Mouse (Mus musculus) lung, postnatal 0 days (tissue): ENCODE results near the gene Olfr1219. TPM values are rescaled to one million over a fixed set of nuclear protein-coding genes. Genes with fewer than 3 reads are reported as not detected.

Experiments used
- ATAC-seq: fragments of 200-750 bp; cut with Nextera tagmentation; 2 replicates; pipeline ENCODE4 v1.8.0; 2017; ENCODE audit warnings: moderate library complexity
- DNase-seq: peaks from one replicate; pipeline ENCODE4 v3.0.0-alpha.2; 2016; ENCODE audit warnings: low spot score
- H3K27ac ChIP-seq: fragments of 300-500 bp; sonication (generic); 2 replicates; pipeline ENCODE4 v1.5.1; 2014; ENCODE audit warnings: antibody characterized with exemption, mild to moderate bottlenecking, low read length, mixed read lengths
- H3K27me3 ChIP-seq: fragments of 300-500 bp; sonication (generic); replicated peaks from 2 replicates; pipeline ENCODE4 v1.6.1; 2014; ENCODE audit warnings: low read length, mixed read lengths; ENCODE audit not compliant: insufficient read depth
- H3K36me3 ChIP-seq: fragments of 300-500 bp; sonication (generic); 2 replicates; pipeline ENCODE4 v1.6.1; 2014; ENCODE audit warnings: low read length, mixed read lengths; ENCODE audit not compliant: insufficient read depth
- H3K4me1 ChIP-seq: fragments of 300-500 bp; sonication (generic); 2 replicates; pipeline ENCODE4 v1.6.1; 2014; ENCODE audit warnings: antibody characterized with exemption, low read depth, low read length, mixed read lengths; ENCODE audit not compliant: insufficient read depth
- H3K4me2 ChIP-seq: fragments of 300-500 bp; sonication (generic); replicated peaks from 2 replicates; pipeline ENCODE4 v1.6.1; 2014; ENCODE audit warnings: low read depth, mild to moderate bottlenecking, low read length, moderate library complexity, mixed read lengths
- H3K4me3 ChIP-seq: fragments of 300-500 bp; sonication (generic); 2 replicates; pipeline ENCODE4 v1.5.1; 2014; ENCODE audit warnings: low read depth, low read length
- H3K9ac ChIP-seq: fragments of 300-500 bp; sonication (generic); replicated peaks from 2 replicates; pipeline ENCODE4 v1.6.1; 2014; ENCODE audit warnings: low read depth, mild to moderate bottlenecking
- H3K9me3 ChIP-seq: fragments of 300-500 bp; sonication (generic); 2 replicates; pipeline ENCODE4 v1.6.1; 2016; ENCODE audit warnings: low read length, mixed read lengths
- CTCF ChIP-seq: IDR thresholded peaks from 2 replicates; pipeline ENCODE4 v1.5.1; 2016; ENCODE audit warnings: antibody characterized with exemption, mild to moderate bottlenecking
- EP300 ChIP-seq: IDR thresholded peaks from 2 replicates; pipeline ENCODE4 v1.6.1; 2016; ENCODE audit warnings: antibody characterized with exemption, mild to moderate bottlenecking, control low read depth
- WGBS: fragments of 180-500 bp; shearing (Covaris S2); extraction: QIAGEN DNeasy Blood & Tissue Kit; methylation state at CpG from one replicate; pipeline ENCODE4 v1.1.7; 2014; 5-methylcytosine and 5-hydroxymethylcytosine counted together
- polyA plus RNA-seq: library from polyadenylated mRNA; unstranded; fragments of >200 nt; fragmentation: Nextera tagmentation; extraction: Ambion mirVana; gene quantifications from 2 replicates; pipeline ENCODE4 v1.2.1, GENCODE M21; 2015

The Olfr1219 gene
- not detected in 2 replicates for polyA plus RNA-seq

GRCm38 (mm10) chr2:89083413-89083812, at the start of gene Olfr1219:
Olfr1219 (minus strand) TSS chr2:89083513.
- Histone ChIP-seq H3K4me3 (no peak within 1 kb of the TSS), H3K27me3 (no peaks in the 10 kb centered on the region), H3K36me3 (no peaks in the 10 kb centered on the region), H3K27ac (no peak within 1 kb of the TSS), H3K4me2 (no peak within 1 kb of the TSS), H3K9me3 (no peaks in the 10 kb centered on the region), H3K9ac (no peak within 1 kb of the TSS), H3K4me1 (no peaks in the 10 kb centered on the region)
- TF ChIP-seq CTCF = no peak
- no peak for TF ChIP-seq EP300
- 40% methylated on average over 1 of the region's 1 CpGs for WGBS
- no peak for ATAC-seq
- DNase-seq = no peak

DNA sequence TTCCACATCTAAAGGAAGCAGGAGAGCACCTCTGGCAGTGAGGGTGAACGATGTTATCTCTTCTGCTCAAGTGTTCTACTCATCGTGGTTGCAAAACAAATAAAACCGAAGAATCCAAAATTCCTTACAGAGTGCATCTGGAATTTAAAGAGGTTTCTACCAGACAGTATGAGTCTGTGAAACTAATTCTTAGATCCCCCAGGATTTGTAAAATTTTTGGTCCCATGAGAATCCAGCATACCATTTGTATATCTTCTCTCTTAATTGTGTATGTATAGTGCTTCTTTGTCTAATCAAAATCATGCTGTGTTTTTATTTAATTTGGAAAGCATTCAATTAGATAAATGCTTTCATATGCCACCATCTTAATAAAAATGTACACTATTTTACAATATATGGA, 49.6 kb upstream of the Olfr1219 start, which contains the start of gene Olfr1222:
Olfr1222 (minus strand) TSS at position 101 of the 400 bp plus-strand sequence.
- DNase-seq (no peak), ATAC-seq (no peak)
- Histone ChIP-seq H3K9me3 (no peaks in the 10 kb centered on the region), H3K4me2 (no peak within 1 kb of the TSS), H3K27ac (no peak within 1 kb of the TSS), H3K4me3 (no peak within 1 kb of the TSS), H3K4me1 (no peaks in the 10 kb centered on the region), H3K36me3 (no peaks in the 10 kb centered on the region), H3K27me3 (no peaks in the 10 kb centered on the region), H3K9ac (no peak within 1 kb of the TSS)
- TF ChIP-seq CTCF (no peak), EP300 (no peak)
- 34% methylated on average over 3 of the region's 3 CpGs for WGBS

- DNase-seq = no peak
- no peaks in the 10 kb centered on the region for H3K4me1 ChIP-seq
- H3K9me3 ChIP-seq = no peaks in the 10 kb centered on the region
- no peak within 1 kb of the TSS for H3K4me2 ChIP-seq
- 70% methylated on average over 2 of the region's 2 CpGs for WGBS
- TF ChIP-seq EP300 = no peak
- TF ChIP-seq CTCF = no peak
- no peak within 1 kb of the TSS for H3K9ac ChIP-seq
- H3K27me3 ChIP-seq = no peaks in the 10 kb centered on the region
- no peak for ATAC-seq
- no peak within 1 kb of the TSS for H3K27ac ChIP-seq
- no peaks in the 10 kb centered on the region for H3K36me3 ChIP-seq
- H3K4me3 ChIP-seq = no peak within 1 kb of the TSS
Observed at GRCm38 (mm10) chr2:89117183-89117582, 33.9 kb upstream of the Olfr1219 start, which contains the start of gene Olfr1221. Olfr1221 (minus strand) TSS chr2:89117283.

GRCm38 (mm10) chr2:89106735-89107134, 23.4 kb upstream of the Olfr1219 start, which contains the start of gene Olfr1220:
Olfr1220 (minus strand) TSS chr2:89106835.
- Histone ChIP-seq H3K9ac (no peak within 1 kb of the TSS), H3K27ac (no peak within 1 kb of the TSS), H3K4me2 (no peak within 1 kb of the TSS), H3K4me1 (no peaks in the 10 kb centered on the region), H3K4me3 (no peak within 1 kb of the TSS), H3K9me3 (no peaks in the 10 kb centered on the region), H3K36me3 (no peaks in the 10 kb centered on the region), H3K27me3 (no peaks in the 10 kb centered on the region)
- 65% methylated on average over 3 of the region's 3 CpGs for WGBS
- no peak for TF ChIP-seq CTCF
- no peak for ATAC-seq
- no peak for DNase-seq

- no peaks in the 10 kb centered on the region for H3K4me1 ChIP-seq
- TF ChIP-seq CTCF (no peak), EP300 (no peak)
- no peaks in the 10 kb centered on the region for H3K9me3 ChIP-seq
- no peak overlapping the region for H3K9ac ChIP-seq
- H3K36me3 ChIP-seq = no peaks in the 10 kb centered on the region
- no peak overlapping the region for H3K4me3 ChIP-seq
- DNase-seq (no peak), ATAC-seq (no peak)
- H3K4me2 ChIP-seq = no peak overlapping the region
- H3K27ac ChIP-seq = no peak overlapping the region
- no peaks in the 10 kb centered on the region for H3K27me3 ChIP-seq
Observed at GRCm38 (mm10) chr2:89105651-89106050, 22.3 kb upstream of the Olfr1219 start.

- no peak overlapping the region for H3K4me2 ChIP-seq
- no peaks in the 10 kb centered on the region for H3K4me1 ChIP-seq
- H3K27ac ChIP-seq = no peak overlapping the region
- no peak overlapping the region for H3K9ac ChIP-seq
- no peak overlapping the region for H3K4me3 ChIP-seq
- no peak for ATAC-seq
- no peak for DNase-seq
- H3K9me3 ChIP-seq = no peaks in the 10 kb centered on the region
- TF ChIP-seq EP300 (no peak), CTCF (no peak)
- 88% methylated on average over 1 of the region's 1 CpGs for WGBS
- no peaks in the 10 kb centered on the region for H3K36me3 ChIP-seq
- no peaks in the 10 kb centered on the region for H3K27me3 ChIP-seq
Observed at GRCm38 (mm10) chr2:89093848-89094247, 10.5 kb upstream of the Olfr1219 start.

DNA sequence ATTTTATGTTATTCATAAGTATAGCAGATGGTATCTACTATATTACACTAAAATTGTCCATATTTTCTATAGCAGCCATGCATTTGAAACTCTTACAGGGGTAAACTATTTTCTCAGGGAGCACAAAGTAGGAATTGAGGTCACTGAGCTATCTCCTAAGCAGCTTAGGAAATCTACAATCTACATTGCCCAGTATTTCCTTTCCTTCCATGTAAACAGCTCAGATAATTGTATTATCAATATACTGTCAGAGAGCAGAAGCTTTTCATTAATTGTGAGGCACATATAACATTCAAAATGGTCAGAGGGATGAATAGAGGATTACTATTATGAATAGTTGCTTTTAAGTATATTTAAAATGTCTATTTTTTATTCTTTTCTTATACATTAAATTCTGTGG, 1.8 kb downstream of the Olfr1219 start:
- Histone ChIP-seq H3K9ac (no peak overlapping the region), H3K4me1 (no peaks in the 10 kb centered on the region), H3K4me3 (no peak overlapping the region), H3K27ac (no peak overlapping the region), H3K36me3 (no peaks in the 10 kb centered on the region), H3K4me2 (no peak overlapping the region), H3K9me3 (no peaks in the 10 kb centered on the region), H3K27me3 (no peaks in the 10 kb centered on the region)
- ATAC-seq (no peak), DNase-seq (no peak)
- TF ChIP-seq CTCF (no peak), EP300 (no peak)
